Mouse (Mus musculus) hindbrain, embryonic 16.5 days (tissue): ENCODE results near the gene Ddx24. TPM values are rescaled to one million over a fixed set of nuclear protein-coding genes. Genes with fewer than 3 reads are reported as not detected.
"Not testable (repeated sequence)": the region's sequence is repeated elsewhere in the genome, so short reads cannot be mapped to it uniquely, and the experiment has no call there.

Source experiments
- ATAC-seq: fragments of 200-750 bp; cut with Nextera tagmentation; 2 replicates; pipeline ENCODE4 v1.8.0; 2017; ENCODE audit warnings: moderate TSS enrichment, moderate library complexity
- H3K27ac ChIP-seq: fragments of 300-500 bp; sonication (generic); 2 replicates; pipeline ENCODE4 v1.5.1; 2014; ENCODE audit warnings: low read depth, mild to moderate bottlenecking, control low read depth, low read length, moderate library complexity
- H3K27me3 ChIP-seq: fragments of 300-500 bp; sonication (generic); replicated peaks from 2 replicates; pipeline ENCODE4 v1.6.1; 2014; ENCODE audit warnings: low read length; ENCODE audit not compliant: control insufficient read depth, insufficient read depth
- H3K36me3 ChIP-seq: fragments of 300-500 bp; sonication (generic); 2 replicates; pipeline ENCODE4 v1.6.1; 2014; ENCODE audit warnings: mild to moderate bottlenecking, low read length, moderate library complexity, mixed read lengths; ENCODE audit not compliant: control insufficient read depth, insufficient read depth
- H3K4me1 ChIP-seq: fragments of 300-500 bp; sonication (generic); 2 replicates; pipeline ENCODE4 v1.6.1; 2014; ENCODE audit warnings: low read depth, low read length; ENCODE audit not compliant: control insufficient read depth, insufficient read depth
- H3K4me2 ChIP-seq: fragments of 300-500 bp; sonication (generic); 2 replicates; pipeline ENCODE4 v1.6.1; 2014; ENCODE audit warnings: mild to moderate bottlenecking, low read length, control low read depth, moderate library complexity
- H3K4me3 ChIP-seq: fragments of 300-500 bp; sonication (generic); 2 replicates; pipeline ENCODE4 v1.5.1; 2014; ENCODE audit warnings: mild to moderate bottlenecking, low read length, control low read depth, moderate library complexity
- H3K9ac ChIP-seq: fragments of 300-500 bp; sonication (generic); 2 replicates; pipeline ENCODE4 v1.6.1; 2014; ENCODE audit warnings: low read depth, mild to moderate bottlenecking, control low read depth, low read length, moderate library complexity
- H3K9me3 ChIP-seq: fragments of 300-500 bp; sonication (generic); 2 replicates; pipeline ENCODE4 v1.6.1; 2014; ENCODE audit warnings: mild to moderate bottlenecking, low read length, moderate library complexity; ENCODE audit not compliant: control insufficient read depth
- WGBS: fragments of 180-500 bp; shearing (Covaris S2); extraction: QIAGEN DNeasy Blood & Tissue Kit; methylation state at CpG from one replicate; pipeline ENCODE4 v1.1.7; 2014; 5-methylcytosine and 5-hydroxymethylcytosine counted together
- polyA plus RNA-seq: library from polyadenylated mRNA; unstranded; fragments of >200 nt; fragmentation: Nextera tagmentation; extraction: Ambion mirVana; gene quantifications from 2 replicates; pipeline ENCODE4 v1.2.1, GENCODE M21; 2015

Ddx24 gene
- 147 and 159 TPM in 2 replicates for polyA plus RNA-seq

DNA sequence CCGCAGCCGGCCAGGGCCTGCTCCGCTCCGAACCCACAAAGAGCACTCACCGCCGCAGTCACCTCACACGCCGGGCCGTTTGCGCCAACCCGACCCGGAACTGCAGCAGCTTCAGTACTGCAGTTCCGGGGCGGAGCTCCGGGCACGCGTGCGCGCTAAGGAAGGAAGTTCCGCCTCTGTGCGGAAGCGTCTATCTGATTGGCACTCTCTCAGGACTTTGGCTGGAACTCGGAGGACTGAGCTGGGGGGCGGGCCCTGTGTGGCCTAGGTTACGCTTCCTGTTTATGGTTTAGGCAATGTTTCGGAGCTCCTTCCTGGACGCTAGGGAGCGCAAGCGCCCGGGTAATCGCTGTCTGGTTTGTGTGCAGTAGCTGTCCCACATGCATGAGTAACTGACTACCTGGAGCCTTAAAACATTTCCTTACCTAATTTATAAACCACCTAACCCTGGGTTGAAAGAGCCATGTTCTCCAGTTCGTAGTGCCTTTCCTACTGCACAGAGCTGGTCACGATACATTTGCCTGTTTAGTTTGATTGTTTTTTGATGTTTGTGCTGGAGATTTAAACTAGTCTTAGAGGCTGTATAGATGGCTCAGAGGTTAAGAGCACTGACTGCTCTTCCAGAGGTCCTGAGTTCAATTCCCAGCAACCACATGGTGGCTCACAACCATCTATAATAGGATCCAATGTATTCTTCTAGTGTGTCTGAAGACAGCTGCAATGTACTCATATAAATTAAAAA is at the start of gene Ddx24:
Gene Ddx24, minus strand, starts transcription at position 102 of the 742 bp plus-strand sequence.
- H3K9me3 ChIP-seq, result peaks cover 2% of the 10 kb centered on the region; the same call in 1 of the 2 replicates
- H3K27ac ChIP-seq, result peak within 1 kb of the TSS; percentile 73
- peak within 1 kb of the TSS; percentile 71 for H3K4me2 ChIP-seq
- peaks cover 9% of the 10 kb centered on the region for H3K36me3 ChIP-seq
- H3K4me1 ChIP-seq, result peaks cover 35% of the 10 kb centered on the region
- H3K9ac ChIP-seq, result peak within 1 kb of the TSS; percentile 91
- H3K27me3 ChIP-seq, result no peaks in the 10 kb centered on the region
- H3K4me3 ChIP-seq, result peak within 1 kb of the TSS; percentile 84
- peak; percentile 100 for ATAC-seq
- WGBS, result 2% methylated on average over 33 of the region's 33 CpGs

- no peak overlapping the region for H3K4me2 ChIP-seq
- no peak overlapping the region for H3K27ac ChIP-seq
- H3K9me3 ChIP-seq, result no peaks in the 10 kb centered on the region
- no peaks in the 10 kb centered on the region for H3K27me3 ChIP-seq
- H3K4me3 ChIP-seq, result no peak overlapping the region
- no peaks in the 10 kb centered on the region for H3K4me1 ChIP-seq
- WGBS, result 50% methylated on average over 2 of the region's 2 CpGs
- H3K9ac ChIP-seq, result no peak overlapping the region
- no peaks in the 10 kb centered on the region for H3K36me3 ChIP-seq
- no peak for ATAC-seq
Measured at GRCm38 (mm10) chr12:103474481-103474880, 48.9 kb upstream of the Ddx24 start.

- H3K4me3 ChIP-seq, result no peak within 1 kb of the TSS
- no peaks in the 10 kb centered on the region for H3K9me3 ChIP-seq
- H3K27me3 ChIP-seq, result no peaks in the 10 kb centered on the region
- H3K4me2 ChIP-seq, result no peak within 1 kb of the TSS
- ATAC-seq, result no peak
- H3K27ac ChIP-seq, result no peak within 1 kb of the TSS
- no peaks in the 10 kb centered on the region for H3K4me1 ChIP-seq
- WGBS, result 83% methylated on average over 3 of the region's 3 CpGs
- H3K36me3 ChIP-seq, result no peaks in the 10 kb centered on the region
- H3K9ac ChIP-seq, result no peak within 1 kb of the TSS
Measured at GRCm38 (mm10) chr12:103457140-103457539, 31.5 kb upstream of the Ddx24 start, which contains the start of gene Ifi27l2b. Ifi27l2b (minus strand) TSS chr12:103457223.

- not testable (repeated sequence) for H3K9me3 ChIP-seq, H3K4me2 ChIP-seq, H3K36me3 ChIP-seq, H3K27ac ChIP-seq, ATAC-seq, H3K4me1 ChIP-seq, H3K9ac ChIP-seq, H3K27me3 ChIP-seq, H3K4me3 ChIP-seq
- WGBS, result no CpG with 5 or more reads among the region's 1 CpGs
Measured at GRCm38 (mm10) chr12:103456727-103457126, 31.1 kb upstream of the Ddx24 start.

DNA sequence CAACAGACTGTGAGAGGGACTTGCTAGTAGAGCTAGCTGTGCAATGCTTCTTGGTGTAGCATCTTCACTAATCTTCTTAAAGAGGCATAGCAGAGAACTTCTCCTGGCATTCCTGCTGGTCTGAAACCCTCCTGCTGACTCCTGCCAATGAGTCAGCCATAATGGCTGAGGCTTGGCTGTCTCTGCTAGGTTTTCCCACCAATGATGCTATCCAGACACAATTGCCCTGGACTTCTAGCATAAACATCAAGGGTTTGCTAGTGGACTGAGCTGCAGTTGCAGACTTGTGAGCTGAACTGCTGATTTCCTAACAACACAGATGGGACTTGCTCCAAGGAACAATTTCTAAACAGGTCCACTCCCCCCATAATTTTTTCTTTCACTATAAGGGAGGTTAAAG is 27.7 kb upstream of the Ddx24 start:
- no peak for ATAC-seq
- Histone ChIP-seq H3K4me1 (no peaks in the 10 kb centered on the region), H3K27me3 (no peaks in the 10 kb centered on the region), H3K9ac (no peak overlapping the region), H3K9me3 (no peaks in the 10 kb centered on the region), H3K36me3 (no peaks in the 10 kb centered on the region), H3K4me3 (no peak overlapping the region), H3K4me2 (no peak overlapping the region), H3K27ac (no peak overlapping the region)

GRCm38 (mm10) chr12:103445060-103445459 is 19.4 kb upstream of the Ddx24 start:
- no peak for ATAC-seq
- Histone ChIP-seq H3K27me3 (no peaks in the 10 kb centered on the region), H3K4me2 (no peak overlapping the region), H3K9me3 (no peaks in the 10 kb centered on the region), H3K4me1 (no peaks in the 10 kb centered on the region), H3K4me3 (no peak overlapping the region), H3K27ac (no peak overlapping the region), H3K9ac (no peak overlapping the region), H3K36me3 (no peaks in the 10 kb centered on the region)
- 82% methylated on average over 3 of the region's 3 CpGs for WGBS

- not testable (repeated sequence) for ATAC-seq
Measured at GRCm38 (mm10) chr12:103444261-103444660, 18.6 kb upstream of the Ddx24 start.

GRCm38 (mm10) chr12:103443524-103443923 is 17.9 kb upstream of the Ddx24 start, which contains the start of gene Ifi27l2a:
Ifi27l2a (minus strand) TSS chr12:103443680.
- no peaks in the 10 kb centered on the region for H3K36me3 ChIP-seq
- no peak within 1 kb of the TSS for H3K4me2 ChIP-seq
- no peaks in the 10 kb centered on the region for H3K9me3 ChIP-seq
- no peaks in the 10 kb centered on the region for H3K27me3 ChIP-seq
- no peak within 1 kb of the TSS for H3K4me3 ChIP-seq
- no peaks in the 10 kb centered on the region for H3K4me1 ChIP-seq
- WGBS, result 67% methylated on average over 3 of the region's 3 CpGs
- H3K27ac ChIP-seq, result no peak within 1 kb of the TSS
- no peak within 1 kb of the TSS for H3K9ac ChIP-seq
- ATAC-seq, result no peak

More at GRCm38 (mm10) chr12:103444261-103444660, 18.6 kb upstream of the Ddx24 start:
- not testable (repeated sequence) for H3K9ac ChIP-seq, H3K9me3 ChIP-seq, H3K4me1 ChIP-seq, H3K4me3 ChIP-seq, H3K27ac ChIP-seq, H3K27me3 ChIP-seq, H3K4me2 ChIP-seq, H3K36me3 ChIP-seq
- WGBS, result 51% methylated on average over 5 of the region's 7 CpGs

DNA sequence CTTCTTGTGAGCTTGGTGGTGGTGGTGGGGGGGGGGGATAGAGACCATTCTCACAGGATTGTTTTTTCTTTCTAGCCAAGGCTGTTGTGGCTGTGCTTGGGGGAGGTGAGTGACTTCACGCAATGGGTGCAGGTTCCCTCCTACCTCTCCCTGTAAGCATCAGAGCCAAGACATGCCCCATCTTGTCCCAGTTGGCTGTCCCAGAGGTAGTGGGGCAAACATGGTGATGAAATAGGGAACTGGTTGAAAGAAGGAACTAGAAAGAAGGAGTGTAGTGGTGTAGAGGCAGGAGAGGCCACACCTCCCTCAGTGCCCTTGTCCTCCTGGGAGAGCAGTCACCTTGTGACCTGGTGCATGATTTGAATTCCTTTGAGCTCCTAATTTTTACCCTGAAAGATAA is 12.0 kb upstream of the Ddx24 start:
- Histone ChIP-seq H3K36me3 (no peaks in the 10 kb centered on the region), H3K4me1 (no peaks in the 10 kb centered on the region), H3K9me3 (no peaks in the 10 kb centered on the region), H3K4me2 (no peak overlapping the region), H3K27me3 (no peaks in the 10 kb centered on the region), H3K9ac (no peak overlapping the region), H3K27ac (no peak overlapping the region), H3K4me3 (no peak overlapping the region)
- no peak for ATAC-seq
- 95% methylated on average over 1 of the region's 1 CpGs for WGBS
